9 mouse cellular contexts compared by ENCODE assay signal in the genomic region with DNA sequence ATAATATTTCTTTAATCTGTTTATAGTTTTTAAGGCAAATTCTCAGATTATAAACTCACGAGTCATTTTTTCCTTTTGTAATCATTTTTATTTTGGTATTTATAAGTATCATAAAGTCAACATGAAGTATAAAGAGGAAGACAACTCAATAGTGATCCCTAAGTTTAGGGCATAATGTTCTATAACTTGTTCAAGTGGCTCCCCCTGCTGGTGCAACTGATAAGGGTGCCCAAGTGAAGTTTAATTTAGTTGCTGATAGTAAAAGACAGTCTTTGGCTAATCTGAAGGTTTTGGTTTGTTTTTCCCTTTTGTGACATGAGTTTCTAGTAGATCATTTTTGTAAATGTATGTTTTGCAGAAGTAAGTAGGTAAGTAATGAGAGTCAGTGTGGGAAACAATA. TPM values are rescaled to one million over a fixed set of nuclear protein-coding genes. Genes with fewer than 3 reads are reported as not detected.
DNase-seq lines count a peak whose midpoint lies in the region; ATAC-seq and TF ChIP-seq lines count a peak whose summit lies in the region.
"Had no signal": no experiment of that assay in that cellular context is flagged by ENCODE, and none has a peak within 500 bp of the region (broad histone marks: within the 10 kb centered on the region; RNA-seq: fewer than 3 reads in every experiment).

No protein-coding gene starts in this region.

- no peaks in the 10 kb centered on the region for H3K9me3 ChIP-seq in midbrain, embryonic 14.5 days (ENCODE audit: control insufficient read depth, low read length)
- no peaks in the 10 kb centered on the region for H3K9me3 ChIP-seq in midbrain, embryonic 15.5 days
- H3K9me3 ChIP-seq in liver, postnatal 0 days (ENCODE audit: low read length), result no peaks in the 10 kb centered on the region
- H3K9me3 ChIP-seq: heart, embryonic 15.5 days had no signal

- no peak overlapping the region for H3K9ac ChIP-seq in midbrain, embryonic 14.5 days (replicated peaks; ENCODE audit: low read length)
- H3K9ac ChIP-seq in midbrain, embryonic 15.5 days, result no peak overlapping the region
- no peak overlapping the region for H3K9ac ChIP-seq in liver, postnatal 0 days (replicated peaks)
- H3K9ac ChIP-seq: heart, embryonic 15.5 days had no signal

- ATAC-seq in midbrain, embryonic 14.5 days (ENCODE audit: low FRiP score, low TSS enrichment), result no peak
- no peak for ATAC-seq in midbrain, embryonic 15.5 days (replicated peaks)
- ATAC-seq in erythroblast, adult 5-6 weeks (replicated peaks; ENCODE audit: low FRiP score, poor library complexity, severe bottlenecking), result peak; percentile 93
- no peak for ATAC-seq in liver, postnatal 0 days

- no peaks in the 10 kb centered on the region for H3K4me1 ChIP-seq in midbrain, embryonic 14.5 days (ENCODE audit: control insufficient read depth, insufficient read depth, low read length)
- no peaks in the 10 kb centered on the region for H3K4me1 ChIP-seq in midbrain, embryonic 15.5 days
- no peaks in the 10 kb centered on the region for H3K4me1 ChIP-seq in liver, postnatal 0 days (ENCODE audit: insufficient read depth)
- H3K4me1 ChIP-seq: heart, embryonic 15.5 days had no signal

- DNase-seq in midbrain, embryonic 14.5 days, result peak; percentile 89
- DNase-seq in adrenal gland, postnatal 36 days, result peak; percentile 79 to 86
- peak; percentile 89 for DNase-seq in kidney, postnatal 10 days
- peak; percentile 80 for DNase-seq in liver, postnatal 0 days
- peak; percentile 35 for DNase-seq in right cerebral cortex, postnatal 25 days
- DNase-seq in urinary bladder, postnatal 4 days (ENCODE audit: low spot score in 2 of 2), result peak; percentile 21 to 76

- TF ChIP-seq CTCF in liver, postnatal 0 days (IDR thresholded peaks at IDR 0.05; ENCODE audit: low read depth), result peak; percentile 85

- TF ChIP-seq EP300 in liver, postnatal 0 days (IDR thresholded peaks at IDR 0.05; ENCODE audit: low read depth), result no peak

- H3K27me3 ChIP-seq in midbrain, embryonic 14.5 days (ENCODE audit: control insufficient read depth, insufficient read depth, low read length), result no peaks in the 10 kb centered on the region
- no peaks in the 10 kb centered on the region for H3K27me3 ChIP-seq in midbrain, embryonic 15.5 days (replicated peaks)
- H3K27me3 ChIP-seq in liver, postnatal 0 days (ENCODE audit: insufficient read depth, low read length), result no peaks in the 10 kb centered on the region
- H3K27me3 ChIP-seq: heart, embryonic 15.5 days had no signal

- H3K27ac ChIP-seq in midbrain, embryonic 14.5 days (replicated peaks; ENCODE audit: low read depth, low read length), result no peak overlapping the region
- H3K27ac ChIP-seq in midbrain, embryonic 15.5 days, result no peak overlapping the region
- H3K27ac ChIP-seq in liver, postnatal 0 days (ENCODE audit: low read depth), result no peak overlapping the region
- H3K27ac ChIP-seq: heart, embryonic 15.5 days had no signal

- no peak overlapping the region for H3K4me3 ChIP-seq in midbrain, embryonic 14.5 days (replicated peaks; ENCODE audit: low read depth, low read length)
- H3K4me3 ChIP-seq in midbrain, embryonic 15.5 days, result no peak overlapping the region
- H3K4me3 ChIP-seq in liver, postnatal 0 days (ENCODE audit: low read depth, low read length), result no peak overlapping the region
- H3K4me3 ChIP-seq: heart, embryonic 15.5 days had no signal

- H3K36me3 ChIP-seq in midbrain, embryonic 14.5 days (ENCODE audit: control insufficient read depth, insufficient read depth, low read length), result peaks cover 52% of the 10 kb centered on the region
- peaks cover 13% of the 10 kb centered on the region; the same call in 1 of the 2 replicates for H3K36me3 ChIP-seq in midbrain, embryonic 15.5 days (replicated peaks)
- peaks cover 39% of the 10 kb centered on the region for H3K36me3 ChIP-seq in liver, postnatal 0 days (replicated peaks; ENCODE audit: insufficient read depth, low read length)

- WGBS in midbrain, embryonic 14.5 days, result 49% methylated on average over 1 of the region's 1 CpGs
- WGBS in midbrain, embryonic 15.5 days, result 43% methylated on average over 1 of the region's 1 CpGs
- WGBS in liver, postnatal 0 days (ENCODE audit: insufficient replicate concordance), result 34% methylated on average over 1 of the region's 1 CpGs

- no peak overlapping the region for H3K4me2 ChIP-seq in midbrain, embryonic 14.5 days (ENCODE audit: low read length)
- no peak overlapping the region for H3K4me2 ChIP-seq in midbrain, embryonic 15.5 days
- H3K4me2 ChIP-seq in liver, postnatal 0 days (ENCODE audit: low read depth, low read length), result no peak overlapping the region
- H3K4me2 ChIP-seq: heart, embryonic 15.5 days had no signal

RNA-seq across cellular contexts. Expression of gene Atad2b, which starts 55.8 kb away (rescaled TPM):
- 16.4 and 20.3 TPM in 2 replicates for polyA plus RNA-seq in midbrain, embryonic 14.5 days (2014; fragmentation: Nextera tagmentation; extraction: Ambion mirVana)
- polyA plus RNA-seq in midbrain, embryonic 15.5 days (2015; fragmentation: Nextera tagmentation; extraction: Ambion mirVana), result 11.2 and 11.3 TPM in 2 replicates
- total RNA-seq in adrenal gland, postnatal 36 days (2021), result 10 to 100 TPM; 26.4 to 30.6 TPM
- 46.8 and 70.3 TPM in 2 replicates for total RNA-seq in erythroblast, adult 5-6 weeks (2015; ENCODE audit: low replicate concordance)
- total RNA-seq in erythroblast, adult 5-6 weeks (2017; ENCODE audit: low replicate concordance), result 59.0 and 63.4 TPM in 2 replicates
- polyA plus RNA-seq in liver, postnatal 0 days (2015; fragmentation: Nextera tagmentation; extraction: Ambion mirVana), result 4.1 and 4.7 TPM in 2 replicates

Comparison
In these comparisons a context has a peak if more than half of its experiments do, and no peak if none do; other contexts are left out.
1. DNase-seq: peak in every context shown above with its lines; median percentile 89 in midbrain, embryonic 14.5 days; 89 in kidney, postnatal 10 days; 82 in adrenal gland, postnatal 36 days; 80 in liver, postnatal 0 days; 48 in urinary bladder, postnatal 4 days; 35 in right cerebral cortex, postnatal 25 days.